Mouse (Mus musculus) right cerebral cortex, adult 2 months (tissue): ENCODE results near the gene Hs2st1.
"Not testable (repeated sequence)": the region's sequence is repeated elsewhere in the genome, so short reads cannot be mapped to it uniquely, and the experiment has no call there.

ENCODE experiments used
- DNase-seq, 2 experiments: peaks; one replicate each; pipeline ENCODE4 v3.0.0; 2021 to 2022; ENCODE audit warnings: low spot score in 2 of 2

Gene Hs2st1

GRCm38 (mm10) chr3:144570047-144570815 lies at the start of gene Hs2st1, which contains the start of gene Selenof:
Gene Hs2st1, minus strand, starts transcription at chr3:144570181.
Gene Selenof, plus strand, starts transcription at chr3:144570304.
- DNase-seq = peak; percentile 98

DNA sequence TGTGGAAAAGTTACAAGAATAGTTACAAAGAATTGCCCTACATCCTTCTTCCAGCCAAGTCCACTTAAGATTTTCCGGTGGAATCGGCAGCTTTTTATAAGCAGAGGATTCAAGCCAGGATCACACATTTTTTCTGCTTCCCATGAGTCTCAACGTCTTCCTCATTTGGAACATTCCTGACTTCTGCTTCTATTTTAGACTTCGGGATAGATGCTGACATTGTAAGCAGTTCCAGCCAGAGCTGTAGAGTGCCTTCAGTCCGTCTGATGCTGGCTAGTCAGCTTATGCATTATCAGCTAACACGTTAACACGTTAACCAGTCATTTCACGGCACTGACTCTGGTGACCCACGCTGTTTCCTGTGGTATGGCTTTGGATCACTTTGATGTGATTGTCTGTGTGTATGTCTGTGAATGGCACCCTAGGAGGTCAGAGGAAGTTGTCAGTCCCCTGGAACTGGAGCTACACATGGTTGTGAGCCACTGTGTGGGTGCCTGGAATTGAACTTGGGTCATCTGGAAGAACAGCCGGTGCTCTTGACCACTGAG lies 47.7 kb upstream of the Hs2st1 start:
- DNase-seq = no peak

DNA sequence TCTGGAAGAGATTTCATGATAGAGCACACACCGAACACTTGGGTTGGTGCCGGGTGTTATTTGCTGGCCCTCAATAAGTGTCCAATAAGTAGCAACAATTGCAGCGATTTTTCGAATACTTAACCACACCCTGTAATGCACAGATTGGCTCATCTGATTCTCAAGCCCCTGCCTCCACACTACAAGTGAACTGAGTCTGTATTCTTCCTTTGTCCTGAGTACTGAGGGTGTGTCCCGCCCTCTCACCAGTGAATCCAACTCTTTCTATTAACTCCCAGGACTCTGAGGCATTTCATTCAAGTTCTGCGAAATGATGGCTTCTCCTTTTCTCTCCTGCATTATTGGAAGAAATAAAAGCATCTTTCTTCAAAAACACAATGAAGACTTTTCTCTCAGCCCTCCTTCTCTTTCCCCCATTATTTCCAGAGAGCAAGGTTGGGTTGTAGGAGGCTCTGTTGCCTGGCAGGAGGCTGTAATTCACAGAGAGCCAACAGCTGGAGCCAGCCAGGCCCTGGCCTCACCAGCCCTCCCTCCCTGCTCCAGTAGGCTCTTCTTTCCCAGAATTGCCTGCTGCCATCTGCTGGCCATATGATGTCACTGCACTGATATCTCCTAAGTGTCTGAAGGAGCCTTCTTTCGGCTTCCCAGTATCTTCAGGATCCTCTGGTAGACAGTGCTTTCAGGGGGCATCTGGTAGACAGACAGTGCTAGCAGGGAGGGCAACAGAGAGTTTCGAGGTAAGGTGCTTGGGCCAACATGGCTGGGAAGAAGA lies 46.9 kb upstream of the Hs2st1 start:
- peak; percentile 88 to 93 for DNase-seq

DNA sequence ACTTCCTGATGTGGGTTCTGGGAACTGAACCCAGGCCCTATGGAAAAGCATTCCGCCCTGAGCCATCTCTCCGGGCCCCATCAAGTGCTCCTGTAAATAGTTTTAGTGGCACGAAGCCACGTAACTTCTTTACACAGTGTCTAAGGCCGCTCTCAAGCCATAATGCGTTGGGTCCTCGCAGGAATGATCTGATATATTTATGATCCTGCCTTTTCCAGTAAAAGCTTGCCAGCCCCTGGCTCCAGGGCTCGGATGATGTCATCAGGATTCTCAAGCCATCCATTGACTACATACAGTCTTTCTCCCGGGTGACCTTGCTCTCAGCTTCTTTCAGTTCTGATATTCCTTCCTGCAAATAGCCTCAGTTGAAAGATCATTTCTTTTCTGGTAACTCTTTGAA lies 45.5 kb upstream of the Hs2st1 start:
- DNase-seq = no peak

- no peak for DNase-seq
These were observed 44.7 kb upstream of the Hs2st1 start for GRCm38 (mm10) chr3:144614698-144615097.

DNA sequence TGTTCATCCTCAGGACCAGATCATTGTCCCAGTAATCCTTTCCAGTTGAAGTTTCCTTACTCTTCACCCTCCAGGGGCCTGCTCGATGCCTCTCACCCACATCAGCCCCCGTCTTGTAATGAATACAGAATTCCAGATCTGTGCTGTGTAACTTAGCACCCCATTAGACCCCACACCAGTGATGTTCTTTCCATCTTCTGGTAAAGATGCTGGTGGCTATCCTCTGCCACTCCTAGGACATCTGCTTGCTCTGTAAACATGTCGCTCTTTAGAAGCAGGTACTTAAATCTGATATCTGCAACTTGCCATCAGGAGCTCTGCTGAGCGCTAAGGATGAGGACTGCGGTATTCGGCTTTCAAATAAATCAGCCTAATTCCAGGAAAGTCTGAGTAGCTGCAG lies 44.3 kb upstream of the Hs2st1 start:
- DNase-seq = no peak

DNA sequence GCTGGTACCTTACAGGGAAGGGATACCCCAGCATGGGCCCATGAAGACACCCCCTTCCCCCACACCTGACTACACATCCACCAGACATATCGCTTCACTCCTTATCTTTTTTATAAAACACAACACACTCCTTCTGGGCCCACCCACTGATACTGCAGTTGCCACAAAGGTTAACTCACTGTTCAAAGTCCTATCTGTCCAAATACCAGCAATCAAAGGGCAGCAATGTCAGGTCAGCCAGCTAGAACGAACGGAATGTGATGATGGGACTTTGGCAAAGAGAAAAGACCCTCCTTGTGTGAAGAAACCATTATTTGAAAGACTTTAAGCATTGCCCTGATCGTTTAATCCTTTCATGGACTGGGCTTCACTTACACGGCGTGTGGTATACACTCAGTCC lies 42.4 kb upstream of the Hs2st1 start:
- no peak for DNase-seq

DNA sequence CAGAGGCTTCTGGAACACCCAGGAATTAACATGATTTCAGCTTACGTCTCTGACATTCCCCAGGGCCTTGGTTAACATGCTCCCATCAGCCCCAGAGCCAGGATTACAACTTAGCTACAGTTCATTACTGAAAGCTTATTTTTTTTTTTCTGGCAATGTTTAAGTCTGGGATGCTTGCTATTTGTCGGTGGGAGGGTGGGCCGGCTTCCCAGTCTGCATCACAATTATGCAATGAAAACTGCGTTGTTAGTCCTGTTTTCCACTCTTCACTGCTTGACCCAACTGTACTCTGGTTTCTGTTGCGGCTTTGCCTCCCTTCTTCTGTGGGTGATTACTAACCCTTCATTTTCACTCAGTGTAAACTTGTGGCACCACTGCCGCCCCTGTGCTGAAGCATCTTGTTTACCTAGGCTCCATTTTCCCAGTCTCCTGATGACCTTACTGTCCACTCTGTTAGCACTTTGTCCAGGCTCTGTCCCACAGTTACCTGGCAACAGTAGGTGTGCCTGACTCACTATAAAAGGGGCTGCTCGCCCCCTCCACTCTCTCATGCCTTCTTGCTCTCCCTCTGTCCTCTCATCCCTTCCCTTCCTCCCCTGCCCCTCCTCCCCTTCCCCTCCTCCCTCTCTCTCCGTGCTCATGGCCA lies 41.8 kb upstream of the Hs2st1 start:
- DNase-seq = no peak

DNA sequence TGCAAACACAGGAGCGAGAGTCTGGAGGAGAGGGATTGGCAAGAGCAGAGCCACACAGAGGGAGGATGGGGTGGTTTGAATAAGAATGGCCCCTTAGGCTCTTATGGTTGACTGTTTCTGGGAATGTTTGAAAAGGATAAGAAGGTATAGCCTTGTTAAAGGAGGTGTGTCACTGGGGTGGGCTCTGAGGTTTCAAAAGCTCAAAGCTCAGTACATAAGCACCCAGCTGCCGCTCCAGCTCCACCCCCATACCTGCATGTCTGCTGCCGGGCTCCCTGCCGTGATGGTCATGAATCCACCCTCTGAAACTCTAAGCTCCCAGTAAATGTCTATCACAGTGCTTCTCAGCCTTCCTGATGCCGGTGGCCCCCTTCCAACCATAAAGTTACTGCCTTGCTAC lies 40.8 kb upstream of the Hs2st1 start:
- no peak for DNase-seq

DNA sequence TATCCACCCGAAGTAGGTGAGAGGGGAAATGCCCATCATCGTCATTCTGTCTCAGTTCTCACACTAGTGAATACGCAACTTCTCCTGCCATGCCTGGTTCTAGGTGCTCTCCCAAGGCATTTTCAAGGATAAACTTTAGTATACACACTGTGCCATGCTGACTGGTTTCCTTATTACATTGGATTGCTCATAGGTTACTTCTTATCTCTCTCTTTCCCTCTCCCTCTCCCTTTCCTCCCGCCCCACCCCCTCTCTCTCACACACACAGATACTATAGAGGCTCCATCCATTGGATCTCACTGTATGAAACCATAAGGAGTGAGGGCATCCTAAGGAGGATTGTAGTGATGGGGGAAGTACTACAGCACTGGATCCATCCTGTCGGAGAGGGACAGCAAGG lies 38.1 kb upstream of the Hs2st1 start:
- DNase-seq = no peak

DNA sequence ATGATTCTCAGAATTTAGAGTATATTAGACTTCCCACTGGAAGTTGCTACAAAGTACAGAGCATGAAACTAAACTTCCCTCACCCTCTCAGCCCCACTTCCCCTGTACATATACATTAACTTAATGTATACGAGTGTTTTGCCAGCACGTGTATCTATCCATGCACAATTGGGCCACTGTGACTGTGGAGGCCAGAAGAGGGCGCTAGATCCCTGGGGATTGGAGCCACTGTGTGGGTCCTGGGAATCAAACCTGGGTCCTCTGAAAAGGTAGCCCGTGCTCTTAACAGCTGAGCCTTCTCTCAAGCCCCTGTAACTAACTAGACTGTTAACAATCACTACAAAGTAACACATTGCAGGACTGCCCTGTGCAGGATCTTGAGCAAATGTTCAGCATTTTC lies 36.5 kb upstream of the Hs2st1 start:
- no peak for DNase-seq

DNA sequence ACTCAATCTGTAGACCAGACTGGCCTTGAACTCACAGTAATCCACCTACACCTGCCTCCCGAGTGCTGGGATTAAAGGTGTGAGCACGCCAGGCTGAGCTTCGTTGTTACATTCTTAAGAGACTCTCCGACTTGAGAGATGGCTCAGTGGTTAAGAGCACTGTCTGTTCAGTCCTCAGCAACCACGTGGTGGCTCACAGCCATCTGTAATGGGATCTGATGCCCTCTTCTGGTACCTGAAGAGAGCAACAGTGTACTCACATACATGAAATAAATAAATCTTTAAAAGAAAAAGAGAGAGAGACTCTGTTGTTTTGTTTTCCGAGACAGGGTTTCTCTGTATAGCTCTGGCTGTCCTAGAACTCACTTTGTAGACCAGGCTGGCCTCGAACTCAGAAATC lies 35.8 kb upstream of the Hs2st1 start:
- DNase-seq = not testable (repeated sequence)

- DNase-seq = no peak
These were observed 34.2 kb upstream of the Hs2st1 start for GRCm38 (mm10) chr3:144604205-144604604.

DNA sequence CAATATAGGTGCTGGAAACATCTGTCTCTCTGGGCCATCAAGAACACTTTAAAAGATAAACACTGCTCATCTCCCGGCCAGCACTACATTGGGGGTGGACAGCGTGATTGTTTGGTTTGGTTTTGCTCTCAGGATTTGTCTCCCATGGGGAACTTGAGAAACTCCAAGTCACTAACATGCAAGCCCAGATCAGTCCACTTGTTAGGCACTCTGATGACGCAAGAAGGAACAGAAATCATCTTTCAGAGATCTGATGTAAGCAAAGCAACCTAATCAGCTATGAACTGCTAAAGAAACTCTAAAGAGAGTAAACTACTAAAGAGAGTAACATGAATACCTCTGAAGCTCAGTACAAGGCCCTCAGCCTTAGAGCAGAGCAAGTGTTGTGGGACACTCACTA lies 33.6 kb upstream of the Hs2st1 start:
- no peak for DNase-seq

DNA sequence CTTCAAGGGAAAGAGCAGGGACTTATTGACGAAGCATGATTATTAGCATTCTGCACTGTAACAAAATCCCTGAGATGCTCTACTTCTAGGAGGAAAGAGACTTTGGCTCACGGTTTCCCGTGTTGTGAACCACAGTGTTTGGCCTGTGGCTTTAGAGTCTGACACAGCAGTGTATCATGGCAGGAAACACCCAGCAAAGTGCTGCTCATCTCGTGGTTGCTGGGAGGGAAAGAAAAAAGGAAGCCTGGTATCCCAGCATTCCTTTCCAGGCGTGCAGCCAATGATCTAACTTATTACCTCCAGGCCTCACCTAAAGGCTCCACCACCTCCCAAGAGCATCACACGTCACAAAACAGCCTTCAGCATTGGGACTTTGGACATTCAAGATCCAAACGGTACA lies 32.8 kb upstream of the Hs2st1 start:
- no peak for DNase-seq

DNA sequence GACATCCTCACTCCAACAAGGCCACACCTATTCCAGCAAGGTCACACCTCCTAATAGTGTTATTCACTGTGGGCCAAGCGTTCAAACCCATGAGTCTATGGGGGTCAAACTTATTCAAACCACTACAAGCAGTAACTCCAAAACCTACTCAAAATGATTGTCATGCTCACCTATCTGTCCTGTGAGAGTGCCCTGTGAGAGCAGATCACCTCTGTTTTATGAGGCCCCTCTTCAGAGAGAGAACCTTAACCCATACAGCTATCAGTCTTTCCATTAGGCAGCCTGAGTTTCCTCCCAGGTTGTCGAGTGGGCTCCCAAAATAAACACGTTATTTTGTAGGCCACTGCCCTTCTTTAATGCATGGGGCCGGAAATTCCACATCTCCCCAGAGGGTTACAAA lies 32.4 kb upstream of the Hs2st1 start:
- DNase-seq = no peak

DNA sequence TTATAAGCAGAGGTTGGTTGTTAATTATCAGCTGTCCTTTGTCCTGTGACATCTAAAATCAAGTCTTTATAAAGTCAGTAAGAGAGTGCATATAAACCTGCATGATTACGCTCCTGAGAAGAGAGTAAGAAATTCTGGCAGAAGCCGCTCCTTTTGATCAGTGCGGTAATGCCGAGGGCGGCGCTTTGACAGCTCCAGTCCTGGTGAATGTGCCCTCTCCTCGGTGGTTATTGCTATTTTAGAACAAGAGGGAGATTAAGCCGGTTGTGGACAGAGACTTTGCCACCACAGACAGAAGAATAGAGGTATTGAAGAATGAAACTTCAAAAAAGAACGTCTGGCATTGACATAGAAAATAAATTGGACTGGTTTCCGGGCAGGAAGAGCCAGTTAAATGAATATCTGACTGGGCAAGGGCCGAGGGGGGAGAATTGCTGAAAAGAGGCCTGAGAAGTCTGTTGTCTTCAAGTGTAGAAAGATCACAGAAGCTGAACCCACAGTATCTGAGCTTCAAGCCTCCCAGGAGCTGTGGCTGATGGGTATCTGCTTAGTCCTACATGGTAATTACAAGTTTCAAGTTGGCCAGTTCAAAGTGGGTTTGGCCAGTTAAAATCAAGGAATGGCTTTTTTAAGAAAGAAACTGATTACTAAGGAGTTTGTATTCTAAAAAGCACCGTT lies 27.9 kb upstream of the Hs2st1 start:
- DNase-seq = no peak

DNA sequence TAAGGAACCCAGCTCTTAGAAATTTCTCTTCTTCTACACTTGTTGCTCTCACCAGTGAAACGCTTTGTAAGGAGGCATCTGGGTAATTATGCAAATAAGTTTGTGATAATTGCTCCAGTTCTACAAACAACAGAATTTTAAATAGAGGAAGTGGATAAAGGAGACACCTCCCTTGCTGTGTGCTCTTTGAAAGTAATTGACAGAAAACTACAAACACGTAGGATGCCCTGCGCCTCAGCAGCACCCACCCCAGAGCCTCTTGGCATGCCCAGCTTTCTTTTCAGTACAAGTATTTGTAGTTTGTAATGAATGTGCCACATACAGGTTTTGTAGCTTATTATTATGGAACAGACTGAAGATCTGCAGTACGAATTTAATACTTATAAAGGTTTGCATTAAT lies 27.1 kb upstream of the Hs2st1 start:
- DNase-seq = no peak

- no peak for DNase-seq
These were observed 23.2 kb upstream of the Hs2st1 start for GRCm38 (mm10) chr3:144592992-144593785.

DNA sequence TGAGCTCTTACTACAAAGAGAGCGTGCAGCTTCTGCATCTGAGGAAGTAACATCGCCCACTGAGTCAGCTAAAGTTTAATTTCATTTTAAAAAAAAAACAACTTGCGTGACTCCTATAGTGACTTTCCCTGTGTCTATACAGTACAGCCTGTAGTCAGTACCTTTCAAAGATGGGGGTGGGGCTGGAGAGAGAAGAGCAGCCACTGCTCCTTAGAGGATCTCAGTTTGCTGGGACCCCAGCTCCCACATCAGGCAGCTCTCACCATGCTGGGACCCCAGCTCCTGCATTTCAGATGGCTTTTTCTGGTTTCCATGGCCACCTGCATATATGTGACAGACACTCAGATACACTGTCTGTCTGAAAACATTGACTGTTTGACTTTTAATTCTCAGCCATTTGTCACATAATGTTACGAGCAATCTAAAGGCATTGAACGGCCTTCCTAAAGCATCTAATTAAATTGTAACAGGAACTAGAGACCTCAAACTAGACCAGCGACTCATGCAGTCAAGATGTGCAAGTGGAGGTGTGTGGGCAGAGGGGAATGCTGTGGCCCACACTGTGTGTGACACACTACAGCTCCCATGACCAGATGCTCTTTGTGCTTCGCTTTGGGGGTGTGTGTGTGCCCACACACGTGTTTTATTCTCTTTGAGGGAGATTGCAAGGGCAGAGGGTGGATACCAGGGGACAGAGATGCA lies 19.4 kb upstream of the Hs2st1 start:
- no peak for DNase-seq
